Mouse (Mus musculus) CH12.LX (cell line): Measurements from ENCODE around the gene Rxfp4.

Experiments
- CTCF ChIP-seq, 2 experiments: IDR thresholded peaks in 1 of 2; conservative IDR thresholded peaks in 1 of 2; 2 replicates each; pipeline ENCODE4 v1.5.1; 2011 to 2012; ENCODE audit warnings: low read depth in 2 of 2, low read length in 2 of 2, improper control_type of control experiment in 1 of 2, inconsistent platforms in 1 of 2, mild to moderate bottlenecking in 1 of 2, moderate library complexity in 1 of 2
- EP300 ChIP-seq: IDR thresholded peaks from 2 replicates; pipeline ENCODE4 v1.6.1; 2011; ENCODE audit warnings: low read length, improper control_type of control experiment
- JUND ChIP-seq: conservative IDR thresholded peaks from 2 replicates; pipeline ENCODE4 v1.6.1; 2011; ENCODE audit warnings: low read depth, low read length, improper control_type of control experiment
- MAZ ChIP-seq: IDR thresholded peaks from 2 replicates; pipeline ENCODE4 v1.6.1; 2012; ENCODE audit warnings: low read depth, mild to moderate bottlenecking, inconsistent platforms, low read length, improper control_type of control experiment, moderate library complexity
- MEF2A ChIP-seq: IDR thresholded peaks from 2 replicates; pipeline ENCODE4 v1.6.1; 2014; ENCODE audit warnings: low read depth, mild to moderate bottlenecking, inconsistent platforms, low read length, improper control_type of control experiment, borderline replicate concordance
- NELFE ChIP-seq: IDR thresholded peaks from 2 replicates; pipeline ENCODE4 v1.6.1; 2011; ENCODE audit warnings: low read depth, low read length, improper control_type of control experiment
- NRF1 ChIP-seq: IDR thresholded peaks from 2 replicates; pipeline ENCODE4 v1.6.1; 2014; ENCODE audit warnings: low read depth, mild to moderate bottlenecking, inconsistent platforms, low read length, improper control_type of control experiment, moderate library complexity
- PAX5 ChIP-seq: IDR thresholded peaks from 2 replicates; pipeline ENCODE4 v1.6.1; 2012; ENCODE audit warnings: low read length, inconsistent platforms, mixed read lengths
- POLR2A ChIP-seq: IDR thresholded peaks from 2 replicates; pipeline ENCODE4 v1.6.1; 2011; ENCODE audit warnings: low read depth, mild to moderate bottlenecking, improper control_type of control experiment, low read length
- ZC3H11A ChIP-seq: IDR thresholded peaks from 2 replicates; pipeline ENCODE4 v1.6.1; 2012; ENCODE audit warnings: low read depth, mild to moderate bottlenecking, inconsistent platforms, low read length, improper control_type of control experiment

DNA sequence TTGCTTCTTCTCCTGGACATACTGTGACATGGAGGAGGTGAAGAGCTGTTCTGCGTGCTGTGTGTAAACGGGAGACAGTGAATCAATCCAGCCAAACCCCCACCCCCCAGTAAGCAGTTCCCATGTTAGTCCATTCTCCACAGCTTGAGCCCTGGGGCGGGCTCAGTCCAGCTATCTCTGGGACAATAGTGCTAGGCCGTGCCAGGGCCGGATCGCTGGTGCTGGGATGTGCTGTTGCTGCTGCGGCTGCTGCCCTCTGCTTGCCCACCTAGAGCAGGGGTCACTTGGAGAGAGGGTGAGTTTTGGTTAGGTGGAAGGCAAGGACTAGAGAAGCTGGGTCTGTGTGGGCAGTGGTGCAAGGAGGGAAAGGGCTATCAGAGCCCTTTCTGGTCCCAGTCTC, 26.6 kb downstream of the Rxfp4 start:
- no peak for TF ChIP-seq POLR2A
- TF ChIP-seq PAX5: no peak
- no peak for TF ChIP-seq MAZ
- TF ChIP-seq NRF1: no peak
- TF ChIP-seq ZC3H11A: no peak
- no peak for TF ChIP-seq MEF2A
- no peak for TF ChIP-seq CTCF (conservative IDR thresholded peaks at IDR 0.05 in 1 of 2, IDR thresholded peaks at IDR 0.05 in 1 of 2; ENCODE audit: low read depth in 2 of 2, low read length in 2 of 2)
- TF ChIP-seq EP300: no peak
- no peak for TF ChIP-seq NELFE
- TF ChIP-seq JUND: no peak
